Mouse (Mus musculus): Measurements from ENCODE around the gene Gm20425.

DNA sequence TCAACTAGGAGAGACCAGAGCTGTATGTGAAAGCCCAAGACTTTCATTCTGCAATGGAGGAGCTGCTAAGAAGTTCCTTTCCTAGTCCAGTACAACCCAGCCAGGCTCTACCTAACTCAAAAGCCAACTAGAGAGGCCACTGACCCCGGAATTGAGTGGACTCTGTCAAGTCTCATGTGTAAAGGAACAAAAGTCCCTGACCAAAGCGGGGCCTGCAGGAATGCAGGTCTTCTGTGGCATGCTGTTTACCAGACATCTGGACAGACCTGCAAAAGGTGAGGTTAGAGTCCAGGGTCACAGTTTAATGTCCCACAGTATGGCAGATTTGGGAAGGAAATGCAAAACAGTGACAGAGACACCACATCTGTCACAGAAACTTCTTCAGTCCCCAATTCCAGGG is 11.1 kb upstream of the Gm20425 start:
- TF ChIP-seq CTCF (IDR thresholded peaks at IDR 0.05; ENCODE audit: insufficient read depth, low read length), result no peak
- TF ChIP-seq POLR2A (IDR thresholded peaks at IDR 0.05; ENCODE audit: borderline replicate concordance, extremely low read depth, low read depth, low read length), result no peak
